Mouse (Mus musculus): ENCODE measurements around the gene Ogfrl1. TPM values are rescaled to one million over a fixed set of nuclear protein-coding genes. Genes with fewer than 3 reads are reported as not detected.

Ogfrl1 gene
- total RNA-seq, 2 experiments from 2014 or later: 82.6 to 86.6 TPM

DNA sequence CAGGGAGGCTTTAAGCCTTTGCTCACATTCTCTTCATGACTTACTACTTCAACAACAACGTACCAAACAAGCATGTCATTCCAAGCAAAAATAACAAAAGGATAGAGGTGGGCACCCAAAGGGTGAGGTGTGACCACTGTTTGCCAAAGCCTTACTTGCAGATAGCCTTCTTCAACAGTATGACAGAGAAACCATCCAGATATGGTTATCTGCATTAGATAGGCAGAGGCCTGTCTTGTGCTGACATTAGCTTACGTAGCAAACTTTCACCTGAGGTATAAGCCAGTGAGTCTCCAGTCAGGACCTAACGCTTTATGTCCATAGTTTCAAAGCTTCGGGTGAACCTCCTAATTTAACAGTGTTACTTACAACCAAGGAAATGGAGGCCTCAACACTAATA is 23.4 kb downstream of the Ogfrl1 start:
- intact Hi-C loops (cut with DNase I): no loop called here
- DNase-seq (ENCODE audit: low spot score in 2 of 2): no peak

- no peak for DNase-seq (ENCODE audit: low spot score in 2 of 2)
Measured at GRCm38 (mm10) chr1:23365614-23366013, 32.0 kb downstream of the Ogfrl1 start.

GRCm38 (mm10) chr1:23352895-23353294 is 44.7 kb downstream of the Ogfrl1 start:
- intact Hi-C loops (cut with DNase I): no loop called here

More at GRCm38 (mm10) chr1:23365614-23366013, 32.0 kb downstream of the Ogfrl1 start:
- intact Hi-C loops (cut with DNase I): no loop called here

DNA sequence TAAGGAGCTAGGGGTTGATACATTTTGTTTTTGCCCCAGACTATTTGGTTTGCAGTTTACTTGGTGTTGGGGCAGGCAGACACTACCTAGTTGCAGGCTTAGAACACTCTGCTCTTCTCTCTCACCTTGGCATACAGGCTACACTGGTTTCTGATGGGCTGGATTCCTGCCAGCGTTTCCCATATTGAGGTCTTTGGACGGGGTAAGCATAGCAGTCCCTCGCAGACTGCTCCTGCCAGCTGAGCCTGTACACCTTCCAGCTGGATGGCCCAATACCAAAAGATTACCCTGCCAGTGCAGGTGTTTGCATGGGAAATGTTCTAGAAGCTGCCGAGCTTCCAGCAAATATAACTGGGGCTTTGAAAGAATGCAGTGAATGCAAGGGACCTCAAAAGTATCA is 45.8 kb downstream of the Ogfrl1 start:
- intact Hi-C loops (cut with DNase I): no loop called here
- no peak for DNase-seq (ENCODE audit: low spot score in 2 of 2)

More at GRCm38 (mm10) chr1:23352895-23353294, 44.7 kb downstream of the Ogfrl1 start:
- no peak for DNase-seq (ENCODE audit: low spot score in 2 of 2)

- intact Hi-C loops (cut with DNase I): no loop called here
- no peak for DNase-seq (ENCODE audit: low spot score in 2 of 2)
Measured at GRCm38 (mm10) chr1:23345633-23346032, 51.9 kb downstream of the Ogfrl1 start.

- intact Hi-C loops (cut with DNase I): no loop called here
- no peak for DNase-seq (ENCODE audit: low spot score in 2 of 2)
Measured at GRCm38 (mm10) chr1:23342864-23343263, 54.7 kb downstream of the Ogfrl1 start.

DNA sequence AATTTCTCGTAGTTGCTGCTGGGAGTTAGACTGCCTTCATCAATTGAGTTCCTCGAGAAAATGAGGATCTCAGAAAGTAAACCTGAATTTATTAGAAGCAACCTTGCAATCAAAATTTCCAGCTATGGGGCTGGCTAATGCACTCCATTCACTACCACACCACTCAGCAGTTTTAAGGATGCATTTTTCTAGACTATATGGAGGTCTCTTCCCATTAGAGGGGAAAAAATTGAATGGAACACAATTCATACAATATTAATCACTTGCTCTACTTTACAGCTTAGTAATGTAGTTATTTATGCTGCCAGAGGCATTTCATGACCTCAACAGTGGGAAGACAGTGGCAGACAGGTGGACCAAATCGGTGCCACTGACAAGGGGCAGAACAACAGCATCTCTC is 55.3 kb downstream of the Ogfrl1 start:
- intact Hi-C loops (cut with DNase I): no loop called here

DNA sequence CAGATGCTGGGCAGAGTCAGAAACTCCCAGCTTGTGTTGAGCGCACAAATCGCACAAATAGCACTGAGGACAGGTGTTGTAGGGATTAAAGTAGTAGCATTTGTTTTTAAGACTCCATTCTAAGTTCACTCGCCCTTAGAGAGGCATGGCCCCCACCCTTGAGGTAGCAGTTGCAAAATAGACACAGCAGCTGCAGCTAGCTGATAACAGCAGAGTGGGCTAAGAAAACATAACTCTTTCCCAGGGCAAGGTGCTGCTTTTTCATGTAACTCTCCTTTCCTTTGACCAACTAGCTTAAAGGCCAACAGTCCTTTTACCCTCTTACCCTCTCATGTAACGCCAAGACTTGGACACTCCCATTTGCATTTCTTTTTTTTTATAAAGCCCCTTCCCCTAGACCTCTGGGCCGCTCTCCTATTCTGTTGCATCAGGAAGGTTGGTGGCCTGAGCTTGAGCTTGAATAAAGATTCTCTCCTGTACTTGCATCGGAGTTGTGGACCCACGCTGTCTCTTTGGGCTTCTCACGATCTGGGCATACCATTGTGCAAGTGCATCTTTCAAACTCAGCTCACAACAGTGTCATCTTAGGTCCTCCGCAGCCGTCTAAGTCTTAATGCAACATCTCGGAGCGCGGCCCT is 61.7 kb downstream of the Ogfrl1 start:
- no peak for DNase-seq (ENCODE audit: low spot score in 2 of 2)
- intact Hi-C loops (cut with DNase I): no loop called here

More for the DNA sequence above, 55.3 kb downstream of the Ogfrl1 start:
- no peak for DNase-seq (ENCODE audit: low spot score in 2 of 2)

GRCm38 (mm10) chr1:23335050-23335449 is 62.5 kb downstream of the Ogfrl1 start:
- intact Hi-C loops (cut with DNase I): no loop called here
- DNase-seq (ENCODE audit: low spot score in 2 of 2): no peak

GRCm38 (mm10) chr1:23332192-23332591 is 65.4 kb downstream of the Ogfrl1 start:
- no peak for DNase-seq (ENCODE audit: low spot score in 2 of 2)
- intact Hi-C loops (cut with DNase I): no loop called here

- DNase-seq (ENCODE audit: low spot score in 2 of 2): no peak
- intact Hi-C loops (cut with DNase I): loop anchor here (1.0 kb wide), 1 partner anchor 170 kb away; no protein-coding TSS in a partner anchor
Measured at GRCm38 (mm10) chr1:23325160-23325559, 72.4 kb downstream of the Ogfrl1 start.

DNA sequence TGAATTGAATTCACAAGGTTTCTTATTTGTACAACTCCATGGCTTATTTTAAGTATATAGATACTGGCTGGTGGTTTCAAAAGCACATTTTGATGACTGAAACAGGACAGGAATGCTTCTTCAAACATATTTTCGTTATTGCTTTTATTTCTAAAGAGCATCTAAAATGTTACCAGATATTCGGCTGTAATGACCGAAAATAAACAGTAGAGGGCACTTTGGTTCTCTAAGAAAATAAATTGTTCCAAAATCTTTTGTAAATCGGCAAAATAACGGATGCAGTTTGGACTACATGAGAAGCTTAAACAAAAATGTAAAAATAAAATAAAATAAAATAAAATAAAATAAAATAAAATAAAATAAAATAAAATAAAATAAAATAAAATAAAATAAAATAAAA is 73.3 kb downstream of the Ogfrl1 start:
- intact Hi-C loops (cut with DNase I): no loop called here

DNA sequence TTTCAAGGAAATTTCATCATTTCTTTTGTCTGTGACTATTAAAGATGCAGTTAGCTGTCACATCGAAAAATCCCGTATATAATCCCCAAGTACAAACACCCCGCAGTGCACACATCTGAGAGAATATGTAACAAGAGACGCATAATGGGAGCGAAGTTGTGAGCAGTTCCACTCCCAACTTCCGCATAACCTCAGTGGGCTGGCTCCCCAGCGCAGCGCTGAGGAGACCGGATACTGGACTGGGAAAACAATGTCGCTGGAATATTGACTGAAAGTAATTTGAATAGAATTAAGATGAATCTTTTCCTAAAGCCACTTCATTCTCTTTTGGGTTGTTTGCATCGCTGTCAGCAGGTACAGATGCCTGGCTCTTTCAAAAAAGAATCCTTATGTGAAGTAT is 74.3 kb downstream of the Ogfrl1 start:
- intact Hi-C loops (cut with DNase I): no loop called here
- DNase-seq (ENCODE audit: low spot score in 2 of 2): no peak

More for the DNA sequence above, 73.3 kb downstream of the Ogfrl1 start:
- DNase-seq (ENCODE audit: low spot score in 2 of 2): no peak

- intact Hi-C loops (cut with DNase I): no loop called here
Measured at GRCm38 (mm10) chr1:23322208-23322607, 75.4 kb downstream of the Ogfrl1 start.

DNA sequence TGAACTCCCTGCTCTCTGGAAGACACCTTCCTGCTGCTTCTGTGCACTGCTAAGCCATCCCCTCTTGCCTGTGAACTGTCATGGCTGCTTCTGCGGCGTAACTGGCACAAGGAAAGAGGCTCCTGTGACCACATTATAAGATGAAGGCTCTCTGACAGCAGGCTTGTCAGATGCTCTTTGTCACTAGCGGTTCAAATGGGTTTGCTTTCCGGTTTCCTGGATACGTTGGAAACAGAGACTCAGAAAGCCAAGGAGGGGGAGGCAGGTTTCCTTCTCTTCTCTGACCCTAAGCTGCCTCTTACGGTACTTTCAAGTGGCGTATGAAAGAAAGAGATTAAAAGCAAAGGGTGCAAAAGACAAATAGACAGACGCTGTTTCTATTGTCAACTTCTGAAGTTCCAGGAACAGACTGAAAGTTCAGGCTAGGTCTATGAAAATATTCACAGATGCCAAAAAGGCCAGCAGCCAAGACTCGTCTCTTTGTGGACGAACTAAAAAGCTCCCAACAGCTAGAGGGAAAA is 76.2 kb downstream of the Ogfrl1 start:
- intact Hi-C loops (cut with DNase I): no loop called here
- no peak for DNase-seq (ENCODE audit: low spot score in 2 of 2)

More at GRCm38 (mm10) chr1:23322208-23322607, 75.4 kb downstream of the Ogfrl1 start:
- no peak for DNase-seq (ENCODE audit: low spot score in 2 of 2)

- intact Hi-C loops (cut with DNase I): no loop called here
- DNase-seq (ENCODE audit: low spot score in 2 of 2): no peak
Measured at GRCm38 (mm10) chr1:23320591-23321195, 76.9 kb downstream of the Ogfrl1 start.
